Mouse (Mus musculus): ENCODE results near the gene Cdc42bpb.

The Cdc42bpb gene

GRCm38 (mm10) chr12:111337864-111338354, 39.6 kb downstream of the Cdc42bpb start:
- no peak for DNase-seq (ENCODE audit: low read depth)

- DNase-seq (ENCODE audit: low read depth): no peak
Measured at GRCm38 (mm10) chr12:111333020-111333605, 44.4 kb downstream of the Cdc42bpb start.

GRCm38 (mm10) chr12:111332443-111332842, 45.1 kb downstream of the Cdc42bpb start:
- DNase-seq (ENCODE audit: low read depth): no peak

- DNase-seq (ENCODE audit: low read depth): no peak
Measured at GRCm38 (mm10) chr12:111331573-111331972, 45.9 kb downstream of the Cdc42bpb start.

- no peak for DNase-seq (ENCODE audit: low read depth)
Measured at GRCm38 (mm10) chr12:111329281-111329680, 48.2 kb downstream of the Cdc42bpb start.

GRCm38 (mm10) chr12:111328360-111328759, 49.2 kb downstream of the Cdc42bpb start:
- DNase-seq (ENCODE audit: low read depth): no peak

GRCm38 (mm10) chr12:111325744-111326424, 51.6 kb downstream of the Cdc42bpb start:
- DNase-seq (ENCODE audit: low read depth): no peak

GRCm38 (mm10) chr12:111324949-111325348, 52.6 kb downstream of the Cdc42bpb start:
- DNase-seq (ENCODE audit: low read depth): no peak

GRCm38 (mm10) chr12:111324536-111324935, 53.0 kb downstream of the Cdc42bpb start:
- DNase-seq (ENCODE audit: low read depth): no peak

GRCm38 (mm10) chr12:111323423-111323822, 54.1 kb downstream of the Cdc42bpb start:
- DNase-seq (ENCODE audit: low read depth): no peak

- no peak for DNase-seq (ENCODE audit: low read depth)
Measured at GRCm38 (mm10) chr12:111321832-111322231, 55.7 kb downstream of the Cdc42bpb start.

GRCm38 (mm10) chr12:111320549-111320948, 57.0 kb downstream of the Cdc42bpb start:
- no peak for DNase-seq (ENCODE audit: low read depth)

- no peak for DNase-seq (ENCODE audit: low read depth)
Measured at GRCm38 (mm10) chr12:111317694-111318093, 59.8 kb downstream of the Cdc42bpb start.

GRCm38 (mm10) chr12:111314273-111314672, 63.2 kb downstream of the Cdc42bpb start:
- no peak for DNase-seq (ENCODE audit: low read depth)

GRCm38 (mm10) chr12:111311775-111312174, 65.7 kb downstream of the Cdc42bpb start:
- DNase-seq (ENCODE audit: low read depth): no peak

GRCm38 (mm10) chr12:111309931-111310330, 67.6 kb downstream of the Cdc42bpb start:
- no peak for DNase-seq (ENCODE audit: low read depth)

- DNase-seq (ENCODE audit: low read depth): no peak
Measured at GRCm38 (mm10) chr12:111309256-111309655, 68.3 kb downstream of the Cdc42bpb start.

GRCm38 (mm10) chr12:111306821-111307220, 70.7 kb downstream of the Cdc42bpb start:
- DNase-seq (ENCODE audit: low read depth): no peak

- no peak for DNase-seq (ENCODE audit: low read depth)
Measured at GRCm38 (mm10) chr12:111303702-111304337, 73.7 kb downstream of the Cdc42bpb start.

- DNase-seq (ENCODE audit: low read depth): no peak
Measured at GRCm38 (mm10) chr12:111302018-111302345, 75.5 kb downstream of the Cdc42bpb start.

GRCm38 (mm10) chr12:111301322-111302017, 76.0 kb downstream of the Cdc42bpb start:
- no peak for DNase-seq (ENCODE audit: low read depth)

- no peak for DNase-seq (ENCODE audit: low read depth)
Measured at GRCm38 (mm10) chr12:111293025-111293424, 84.5 kb downstream of the Cdc42bpb start.

- no peak for DNase-seq (ENCODE audit: low read depth)
Measured at GRCm38 (mm10) chr12:111284532-111284931, 93.0 kb downstream of the Cdc42bpb start.

All from fibroblast of lung, adult 2 months (primary cell).